Mouse (Mus musculus) neural tube, embryonic 13.5 days (tissue): Measurements from ENCODE around the gene Rsrp1. TPM values are rescaled to one million over a fixed set of nuclear protein-coding genes. Genes with fewer than 3 reads are reported as not detected.
"Not testable (repeated sequence)": the region's sequence is repeated elsewhere in the genome, so short reads cannot be mapped to it uniquely, and the experiment has no call there.

Experiments
- ATAC-seq: fragments of 200-750 bp; cut with Nextera tagmentation; 2 replicates; pipeline ENCODE4 v1.8.0; 2017; ENCODE audit warnings: low read depth, mild to moderate bottlenecking, moderate TSS enrichment, moderate library complexity
- H3K27ac ChIP-seq: fragments of 300-500 bp; sonication (generic); replicated peaks from 2 replicates; pipeline ENCODE4 v1.5.1; 2015; ENCODE audit warnings: moderate library complexity, mild to moderate bottlenecking, inconsistent platforms
- H3K27me3 ChIP-seq: fragments of 300-500 bp; sonication (generic); 2 replicates; pipeline ENCODE4 v1.6.1; 2015; ENCODE audit warnings: mild to moderate bottlenecking, inconsistent platforms
- H3K36me3 ChIP-seq: fragments of 300-500 bp; sonication (generic); 2 replicates; pipeline ENCODE4 v1.6.1; 2015; ENCODE audit warnings: mild to moderate bottlenecking, inconsistent platforms
- H3K4me1 ChIP-seq: fragments of 300-500 bp; sonication (generic); replicated peaks from 2 replicates; pipeline ENCODE4 v1.6.1; 2015; ENCODE audit warnings: inconsistent platforms
- H3K4me2 ChIP-seq: fragments of 300-500 bp; sonication (generic); 2 replicates; pipeline ENCODE4 v1.6.1; 2015; ENCODE audit warnings: inconsistent platforms, mild to moderate bottlenecking, moderate library complexity
- H3K4me3 ChIP-seq: fragments of 300-500 bp; sonication (generic); 2 replicates; pipeline ENCODE4 v1.5.1; 2015; ENCODE audit warnings: mild to moderate bottlenecking, inconsistent platforms
- H3K9ac ChIP-seq: fragments of 300-500 bp; sonication (generic); 2 replicates; pipeline ENCODE4 v1.6.1; 2015; ENCODE audit warnings: moderate library complexity, mild to moderate bottlenecking, inconsistent platforms
- H3K9me3 ChIP-seq: fragments of 300-500 bp; sonication (generic); 2 replicates; pipeline ENCODE4 v1.6.1; 2016; ENCODE audit warnings: inconsistent platforms
- WGBS: fragments of 180-500 bp; shearing (Covaris S2); methylation state at CpG from one replicate; pipeline ENCODE4 v1.1.7; 2015; 5-methylcytosine and 5-hydroxymethylcytosine counted together
- polyA plus RNA-seq: library from polyadenylated mRNA; unstranded; fragments of >200 nt; fragmentation: Nextera tagmentation; extraction: Ambion mirVana; gene quantifications from 2 replicates; pipeline ENCODE4 v1.2.1, GENCODE M21; 2015

The Rsrp1 gene
- 485 and 516 TPM in 2 replicates for polyA plus RNA-seq

DNA sequence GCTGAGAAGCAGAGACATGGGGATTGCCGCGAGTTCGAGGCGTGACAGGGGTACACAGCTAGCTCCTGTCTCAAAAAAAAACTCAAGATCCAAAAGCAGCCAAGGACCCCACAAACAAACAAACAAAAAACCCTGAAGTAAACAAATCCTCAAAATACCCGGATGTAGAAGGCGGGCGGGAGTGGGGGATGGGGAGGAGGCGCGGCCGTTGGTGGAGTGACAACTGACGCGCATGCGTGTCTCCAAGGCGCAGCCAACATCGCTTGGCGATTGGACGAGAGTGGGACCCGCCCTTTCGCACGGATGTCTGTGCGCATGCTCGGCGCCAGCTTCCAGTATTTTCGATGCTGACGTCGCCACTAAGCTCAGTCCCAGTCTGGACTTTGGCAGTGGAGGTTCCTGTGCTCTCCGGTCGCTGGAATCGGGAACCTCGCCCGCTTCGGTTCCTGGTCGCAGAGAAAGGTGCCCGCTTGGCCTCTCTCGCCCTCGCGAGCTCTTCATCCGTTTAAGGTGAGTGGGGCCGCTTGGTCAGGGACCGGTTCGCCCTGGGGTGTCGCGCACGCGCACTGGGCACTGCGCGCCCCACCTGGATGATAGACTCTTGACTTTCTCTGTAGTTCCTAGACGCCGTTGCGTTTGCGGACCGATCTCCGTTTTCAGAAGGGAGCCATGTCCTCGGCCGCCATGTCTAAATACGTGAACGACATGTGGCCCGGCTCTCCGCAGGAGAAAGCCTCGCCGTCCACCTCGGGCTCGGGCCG lies at the start of gene Rsrp1:
Rsrp1 (plus strand) TSS at position 335 of the 761 bp plus-strand sequence.
- Histone ChIP-seq H3K4me1 (peaks cover 34% of the 10 kb centered on the region), H3K4me3 (peak within 1 kb of the TSS; percentile 99), H3K36me3 (peaks cover 34% of the 10 kb centered on the region), H3K9ac (peak within 1 kb of the TSS; percentile 97), H3K4me2 (peak within 1 kb of the TSS; percentile 99), H3K27me3 (no peaks in the 10 kb centered on the region), H3K9me3 (no peaks in the 10 kb centered on the region), H3K27ac (peak within 1 kb of the TSS; percentile 94)
- WGBS = under 1% methylated on average over 64 of the region's 64 CpGs
- peak; percentile 94 for ATAC-seq

DNA sequence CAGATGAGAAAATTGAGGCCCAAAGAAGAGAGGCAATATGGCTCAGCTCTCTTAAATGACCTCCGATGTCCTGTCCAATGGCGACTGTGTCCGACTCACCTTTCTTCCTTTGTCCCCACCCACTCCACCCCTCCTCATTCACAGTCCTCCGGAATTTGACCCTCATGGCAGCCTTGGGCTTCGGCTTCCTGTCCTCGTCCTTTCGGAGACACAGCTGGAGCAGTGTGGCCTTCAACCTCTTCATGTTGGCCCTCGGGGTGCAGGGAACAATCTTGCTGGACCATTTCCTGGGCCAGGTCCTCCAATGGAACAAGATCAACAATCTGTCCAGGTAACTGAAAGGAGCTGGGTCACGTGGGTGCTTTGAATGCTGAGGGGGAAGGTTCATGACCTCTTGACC lies 47.2 kb upstream of the Rsrp1 start:
- WGBS = 83% methylated on average over 9 of the region's 9 CpGs
- no peak overlapping the region for H3K4me2 ChIP-seq

DNA sequence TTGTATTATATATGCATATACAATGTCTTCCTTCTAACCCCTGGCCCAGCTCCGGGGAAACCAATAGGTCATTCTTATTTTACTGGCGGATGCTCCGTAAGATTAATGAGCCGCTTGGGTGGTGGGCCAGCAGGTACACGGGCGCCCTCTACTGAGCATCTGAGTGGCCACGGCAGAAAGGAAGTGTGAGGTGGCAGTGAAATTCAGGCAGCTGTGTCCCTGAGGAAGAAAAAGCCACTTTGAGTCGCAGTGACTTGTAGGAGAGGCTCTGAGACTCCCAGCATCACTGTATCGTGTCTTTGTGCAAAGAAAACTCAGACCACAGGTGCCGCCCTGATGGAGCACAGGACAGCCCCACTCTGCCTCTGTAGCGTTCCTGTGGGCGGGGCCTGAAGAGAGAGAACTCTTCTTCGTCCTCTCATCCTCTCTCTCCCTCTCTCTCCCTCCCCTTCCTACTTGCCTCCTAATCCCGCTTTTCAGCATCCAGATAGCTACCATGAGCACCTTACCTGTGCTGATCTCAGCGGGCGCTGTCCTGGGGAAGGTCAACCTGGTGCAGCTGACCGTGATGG lies 43.9 kb upstream of the Rsrp1 start:
- 2% methylated on average over 17 of the region's 17 CpGs for WGBS
- Histone ChIP-seq H3K27ac (no peak overlapping the region), H3K27me3 (no peaks in the 10 kb centered on the region), H3K9ac (peak overlapping the region; percentile 58; the same call in 1 of the 2 replicates), H3K4me3 (peak overlapping the region; percentile 28), H3K4me1 (peaks cover 9% of the 10 kb centered on the region), H3K9me3 (no peaks in the 10 kb centered on the region), H3K36me3 (no peaks in the 10 kb centered on the region), H3K4me2 (peak overlapping the region; percentile 57)
- no peak for ATAC-seq

More for the DNA sequence above, 47.2 kb upstream of the Rsrp1 start:
- no peaks in the 10 kb centered on the region for H3K27me3 ChIP-seq
- no peak overlapping the region for H3K4me3 ChIP-seq
- no peak overlapping the region for H3K9ac ChIP-seq
- no peaks in the 10 kb centered on the region for H3K9me3 ChIP-seq
- no peak for ATAC-seq
- H3K4me1 ChIP-seq = peaks cover 9% of the 10 kb centered on the region
- no peak overlapping the region for H3K27ac ChIP-seq
- H3K36me3 ChIP-seq = no peaks in the 10 kb centered on the region

DNA sequence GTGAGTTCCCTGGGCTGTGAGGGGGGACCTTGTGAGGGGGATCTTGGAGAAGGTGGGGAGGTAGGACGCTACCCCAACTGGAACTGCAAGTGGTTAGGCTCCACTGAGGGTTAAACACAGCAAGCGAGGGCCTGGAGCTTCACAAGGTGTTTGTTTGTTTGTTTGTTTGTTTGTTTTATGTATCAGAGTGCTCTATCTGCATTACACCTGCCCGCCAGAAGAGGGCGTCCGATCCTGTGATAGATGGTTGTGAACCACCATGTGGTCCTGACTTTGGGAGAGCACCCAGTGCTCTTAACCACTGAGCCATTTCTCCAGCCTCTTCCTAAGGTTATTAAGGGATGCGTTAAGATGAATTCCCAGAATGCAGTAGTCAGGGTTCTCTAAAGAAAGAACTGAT lies 43.4 kb upstream of the Rsrp1 start:
- no peaks in the 10 kb centered on the region for H3K27me3 ChIP-seq
- H3K36me3 ChIP-seq = no peaks in the 10 kb centered on the region
- no peak overlapping the region for H3K27ac ChIP-seq
- no peak for ATAC-seq
- H3K4me3 ChIP-seq = peak overlapping the region; percentile 28
- peak overlapping the region; percentile 57 for H3K4me2 ChIP-seq
- no peaks in the 10 kb centered on the region for H3K9me3 ChIP-seq
- WGBS = 34% methylated on average over 6 of the region's 6 CpGs
- 0 out of 2 replicates have a peak overlapping the region, but pooled peaks have one; percentile 58 for H3K9ac ChIP-seq
- peaks cover 9% of the 10 kb centered on the region for H3K4me1 ChIP-seq

DNA sequence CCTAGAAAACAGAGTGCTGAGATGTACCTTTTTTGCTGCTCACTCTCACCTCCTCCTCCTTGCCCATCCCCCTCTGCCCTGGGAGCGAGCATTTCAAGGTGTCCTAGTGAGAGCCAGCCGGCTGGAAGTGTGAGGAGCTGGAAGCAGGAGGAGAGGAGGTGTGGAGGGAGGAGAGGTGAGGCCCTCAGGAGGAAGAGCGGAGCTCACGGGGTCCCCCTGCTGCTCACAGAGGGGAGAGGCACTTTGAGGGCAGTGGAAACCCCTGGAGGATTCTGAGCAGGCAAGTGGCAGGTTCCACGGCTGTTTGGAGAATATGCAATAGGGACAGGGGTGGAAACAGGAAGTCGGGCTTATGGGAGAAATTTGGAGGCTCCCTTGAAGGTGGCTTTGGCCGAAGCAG lies 40.1 kb upstream of the Rsrp1 start:
- Histone ChIP-seq H3K4me1 (peaks cover 9% of the 10 kb centered on the region), H3K9ac (no peak overlapping the region), H3K36me3 (no peaks in the 10 kb centered on the region), H3K9me3 (no peaks in the 10 kb centered on the region), H3K4me3 (no peak overlapping the region), H3K4me2 (no peak overlapping the region), H3K27ac (no peak overlapping the region), H3K27me3 (no peaks in the 10 kb centered on the region)
- ATAC-seq = no peak
- WGBS = 37% methylated on average over 7 of the region's 7 CpGs

DNA sequence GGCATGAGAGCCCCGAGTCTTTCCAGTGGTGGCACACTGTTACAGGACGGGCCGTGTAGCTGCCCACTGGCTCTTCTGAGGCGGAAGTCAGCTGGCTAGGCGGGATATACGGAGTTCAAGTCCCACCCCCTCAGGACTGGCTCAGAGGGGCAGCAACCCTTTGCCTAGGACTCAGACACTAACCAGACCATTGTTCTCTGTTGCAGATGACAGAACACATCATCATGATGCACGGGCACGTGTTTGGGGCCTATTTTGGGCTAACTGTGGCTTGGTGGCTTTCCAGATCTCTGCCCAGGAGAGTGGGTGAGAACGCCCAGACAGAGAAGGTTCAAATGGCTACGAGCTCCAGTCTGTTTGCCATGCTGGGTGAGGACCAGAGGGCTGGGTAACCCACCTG lies 39.6 kb upstream of the Rsrp1 start:
- no peak overlapping the region for H3K9ac ChIP-seq
- no peaks in the 10 kb centered on the region for H3K27me3 ChIP-seq
- H3K9me3 ChIP-seq = 0 out of 2 replicates have a peak, but pooled peaks cover under 1% of the 10 kb centered on the region
- WGBS = 89% methylated on average over 10 of the region's 10 CpGs
- H3K4me3 ChIP-seq = no peak overlapping the region
- H3K36me3 ChIP-seq = no peaks in the 10 kb centered on the region
- peaks cover 9% of the 10 kb centered on the region for H3K4me1 ChIP-seq
- ATAC-seq = no peak
- H3K27ac ChIP-seq = no peak overlapping the region
- H3K4me2 ChIP-seq = no peak overlapping the region

DNA sequence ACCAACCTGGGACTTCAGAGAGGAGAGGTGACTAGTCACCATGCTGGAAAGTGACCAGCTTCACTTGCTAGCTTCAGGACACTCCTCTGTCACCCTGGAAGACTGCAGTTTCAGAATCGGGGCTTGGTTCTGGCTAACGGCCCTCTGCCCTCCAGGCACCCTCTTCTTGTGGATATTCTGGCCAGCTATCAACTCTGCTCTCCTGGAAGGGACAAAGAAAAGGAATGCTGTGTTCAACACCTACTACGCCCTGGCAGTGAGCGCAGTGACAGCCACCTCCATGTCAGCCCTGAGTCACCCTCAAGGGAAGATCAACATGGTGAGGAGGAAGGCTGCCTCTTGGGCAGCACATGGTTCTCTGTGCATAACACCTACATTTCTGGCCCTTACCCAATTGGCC lies 39.0 kb upstream of the Rsrp1 start:
- Histone ChIP-seq H3K27me3 (no peaks in the 10 kb centered on the region), H3K9ac (no peak overlapping the region), H3K4me1 (peaks cover 5% of the 10 kb centered on the region), H3K36me3 (no peaks in the 10 kb centered on the region), H3K9me3 (0 out of 2 replicates have a peak, but pooled peaks cover 5% of the 10 kb centered on the region), H3K4me2 (no peak overlapping the region), H3K27ac (no peak overlapping the region), H3K4me3 (no peak overlapping the region)
- no peak for ATAC-seq
- 89% methylated on average over 4 of the region's 4 CpGs for WGBS

DNA sequence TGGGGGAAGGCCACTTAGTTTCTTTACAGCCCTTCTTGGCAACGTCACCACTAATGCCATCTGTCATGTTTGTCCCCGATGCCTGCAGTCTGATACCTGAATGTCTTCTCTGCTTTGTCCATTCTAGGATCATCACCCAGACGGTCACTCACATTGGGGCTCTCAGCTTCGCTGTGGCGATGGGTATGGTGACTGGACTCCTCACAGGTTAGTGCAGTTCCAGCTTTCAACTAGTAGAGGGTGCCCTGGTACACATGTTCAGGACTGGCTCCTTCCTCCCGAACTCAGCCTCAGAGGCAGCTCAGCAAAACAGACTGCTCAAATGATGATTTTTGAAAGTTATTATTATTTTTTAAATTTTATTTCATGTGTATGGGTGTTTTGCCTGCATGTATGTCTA lies 31.3 kb upstream of the Rsrp1 start:
- no peaks in the 10 kb centered on the region for H3K4me1 ChIP-seq
- no peak for ATAC-seq
- no peak overlapping the region for H3K4me2 ChIP-seq
- no peak overlapping the region for H3K4me3 ChIP-seq
- H3K9ac ChIP-seq = no peak overlapping the region
- 0 out of 2 replicates have a peak, but pooled peaks cover 5% of the 10 kb centered on the region for H3K9me3 ChIP-seq
- H3K36me3 ChIP-seq = peaks cover 28% of the 10 kb centered on the region
- H3K27me3 ChIP-seq = no peaks in the 10 kb centered on the region
- H3K27ac ChIP-seq = no peak overlapping the region
- WGBS = 76% methylated on average over 6 of the region's 6 CpGs

DNA sequence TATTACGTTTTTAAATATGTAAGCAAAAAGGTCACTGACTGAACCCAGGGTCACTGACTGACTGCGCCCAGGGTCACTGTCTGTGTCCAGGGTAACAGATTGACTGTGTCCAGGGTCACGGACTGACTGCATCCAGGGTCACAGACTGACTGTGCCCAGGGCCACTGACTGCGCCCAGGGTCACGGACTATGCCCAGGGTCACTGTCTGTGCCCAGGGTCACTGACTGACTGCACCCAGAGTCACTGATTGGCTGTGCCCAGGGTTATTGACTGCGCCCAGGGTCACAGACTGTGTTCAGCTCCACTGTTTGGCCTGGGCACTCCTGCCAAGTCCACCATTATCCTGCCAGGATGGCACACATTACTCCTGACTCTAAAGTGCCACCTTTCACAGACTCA lies 26.1 kb upstream of the Rsrp1 start:
- H3K9ac ChIP-seq = no peak overlapping the region
- H3K27me3 ChIP-seq = no peaks in the 10 kb centered on the region
- no peak overlapping the region for H3K4me2 ChIP-seq
- peaks cover 79% of the 10 kb centered on the region for H3K36me3 ChIP-seq
- no peaks in the 10 kb centered on the region for H3K4me1 ChIP-seq
- no peak overlapping the region for H3K27ac ChIP-seq
- no peak for ATAC-seq
- H3K4me3 ChIP-seq = no peak overlapping the region
- no peaks in the 10 kb centered on the region for H3K9me3 ChIP-seq
- WGBS = 89% methylated on average over 6 of the region's 6 CpGs

DNA sequence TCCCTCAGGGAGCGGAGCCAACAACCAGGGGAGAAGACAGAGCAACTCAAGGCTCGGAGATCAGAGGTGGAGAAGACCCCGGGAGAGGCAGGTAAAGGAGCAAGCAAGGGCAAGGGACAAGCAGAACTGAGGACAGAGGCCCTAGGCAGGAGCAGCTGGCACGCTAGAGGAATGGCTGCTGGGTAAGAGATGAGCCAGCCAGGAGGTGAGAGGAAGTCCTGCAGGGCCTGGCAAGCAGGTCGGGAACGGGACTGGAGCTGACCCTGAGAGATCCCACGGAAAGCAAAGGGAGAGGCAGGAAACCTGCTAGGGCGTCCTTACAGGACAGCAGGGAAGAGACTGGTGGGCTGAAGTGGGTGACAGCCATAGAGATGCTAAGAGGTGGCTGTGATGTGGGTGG lies 22.3 kb upstream of the Rsrp1 start:
- Histone ChIP-seq H3K9ac (no peak overlapping the region), H3K27me3 (no peaks in the 10 kb centered on the region), H3K4me1 (no peaks in the 10 kb centered on the region), H3K27ac (no peak overlapping the region), H3K36me3 (peaks cover 100% of the 10 kb centered on the region), H3K4me2 (no peak overlapping the region), H3K4me3 (no peak overlapping the region), H3K9me3 (no peaks in the 10 kb centered on the region)
- WGBS = 91% methylated on average over 8 of the region's 8 CpGs
- ATAC-seq = no peak

DNA sequence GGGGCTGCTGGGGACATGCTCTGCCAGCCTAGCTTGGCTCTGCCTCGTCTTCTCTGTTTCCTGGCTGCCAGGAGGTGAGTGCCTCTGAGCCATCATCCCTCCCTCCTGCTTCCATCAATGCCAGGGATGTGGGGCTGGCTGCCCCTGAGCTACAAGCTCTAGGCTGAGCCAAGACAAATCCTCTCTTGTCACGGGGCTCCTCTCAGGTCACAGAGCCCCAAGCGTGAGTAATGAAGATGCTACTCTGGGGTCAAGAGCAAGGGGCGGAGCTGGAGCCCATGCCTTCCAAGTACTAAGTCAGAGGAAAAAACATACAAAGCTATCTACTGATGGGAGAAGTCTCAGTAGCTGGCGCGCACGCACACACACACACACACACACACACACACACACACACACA lies 20.3 kb upstream of the Rsrp1 start:
- Histone ChIP-seq H3K9ac (no peak overlapping the region), H3K4me3 (no peak overlapping the region), H3K27ac (no peak overlapping the region), H3K36me3 (peaks cover 100% of the 10 kb centered on the region), H3K4me1 (no peaks in the 10 kb centered on the region), H3K9me3 (no peaks in the 10 kb centered on the region), H3K27me3 (no peaks in the 10 kb centered on the region), H3K4me2 (no peak overlapping the region)
- WGBS = 66% methylated on average over 7 of the region's 7 CpGs
- ATAC-seq = no peak

DNA sequence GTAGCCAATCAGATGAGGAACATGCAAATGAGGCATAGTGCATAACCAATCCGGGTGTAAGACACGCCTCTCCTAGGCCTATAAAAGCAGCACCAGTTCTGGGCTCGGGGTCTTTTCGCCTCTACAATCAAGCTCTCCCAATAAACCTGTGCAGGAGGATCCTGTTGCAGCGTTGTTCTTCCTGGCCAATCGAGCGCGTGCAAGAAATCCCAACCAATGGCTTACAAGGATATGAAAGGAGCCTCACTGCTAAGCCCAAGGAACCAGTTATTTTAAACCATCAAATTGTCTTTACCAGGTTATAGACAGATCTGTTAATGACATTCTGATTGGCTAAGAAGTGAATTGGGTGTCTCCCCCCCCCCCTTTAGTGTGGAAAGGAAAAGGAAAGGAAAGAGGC lies 12.0 kb upstream of the Rsrp1 start:
- not testable (repeated sequence) for H3K4me2 ChIP-seq, H3K4me3 ChIP-seq, H3K9me3 ChIP-seq, ATAC-seq, H3K27ac ChIP-seq, H3K27me3 ChIP-seq, H3K9ac ChIP-seq
- peaks cover 54% of the 10 kb centered on the region for H3K36me3 ChIP-seq
- H3K4me1 ChIP-seq = peaks cover 20% of the 10 kb centered on the region
- WGBS = 99% methylated on average over 7 of the region's 8 CpGs
